Mouse (Mus musculus) activated CD4-positive, CD25-positive, alpha-beta regulatory T cell, adult 4 months (primary cell): ENCODE results near the gene Zfp180. TPM values are rescaled to one million over a fixed set of nuclear protein-coding genes. Genes with fewer than 3 reads are reported as not detected.

ENCODE experiments used
- polyA plus RNA-seq, 2 experiments: library from polyadenylated mRNA; unstranded; fragments of 100-300 nt; shearing (Covaris generic); gene quantifications; one replicate each; pipeline ENCODE4 v1.2.1; 2017

The Zfp180 gene
- polyA plus RNA-seq, 2 experiments from 2014 or later = 16.1 to 20.2 TPM

Other genes starting within 250 kb of the Zfp180 start
- gene Vmn1r176, start 244.6 kb upstream of the Zfp180 start, polyA plus RNA-seq = not detected
- not detected for gene Vmn1r177, start 215.5 kb upstream of the Zfp180 start, polyA plus RNA-seq
- not detected for gene Vmn1r178, start 189.9 kb upstream of the Zfp180 start, polyA plus RNA-seq
- gene Vmn1r179, start 154.9 kb upstream of the Zfp180 start, polyA plus RNA-seq = under 1 TPM in 1 of 2 experiments, not detected in 1; 0.11 TPM
- not detected for gene Vmn1r180, start 131.3 kb upstream of the Zfp180 start, polyA plus RNA-seq
- not detected for gene Vmn1r181, start 107.3 kb upstream of the Zfp180 start, polyA plus RNA-seq
- under 1 TPM in 1 of 2 experiments, not detected in 1; 0.20 TPM for gene V1rd19, start 80.2 kb upstream of the Zfp180 start, polyA plus RNA-seq
- under 1 TPM in 1 of 2 experiments, not detected in 1; 0.26 TPM for gene Vmn1r183, start 28.7 kb upstream of the Zfp180 start, polyA plus RNA-seq
- gene Zfp112, start 30.4 kb downstream of the Zfp180 start, polyA plus RNA-seq = 1 to 10 TPM in 1 of 2 experiments, under 1 TPM in 1; 0.96 to 1.2 TPM
- 10 to 100 TPM; 10.9 to 15.5 TPM for gene Zfp235, start 52.2 kb downstream of the Zfp180 start, polyA plus RNA-seq
- gene Zfp114, start 93.1 kb downstream of the Zfp180 start, polyA plus RNA-seq = under 1 TPM; 0.51 to 0.62 TPM
- gene Zfp111, start 129.5 kb downstream of the Zfp180 start, polyA plus RNA-seq = under 1 TPM; 0.58 to 0.78 TPM
- gene Zfp109, start 155.6 kb downstream of the Zfp180 start, polyA plus RNA-seq = 1 to 10 TPM; 1.8 to 2.7 TPM
- under 1 TPM; 0.46 to 0.68 TPM for gene Zfp108, start 172.9 kb downstream of the Zfp180 start, polyA plus RNA-seq
- gene Zfp93, start 188.5 kb downstream of the Zfp180 start, polyA plus RNA-seq = 1 to 10 TPM in 1 of 2 experiments, under 1 TPM in 1; 0.61 to 2.0 TPM
- gene Zfp61, start 219.3 kb downstream of the Zfp180 start, polyA plus RNA-seq = 10 to 100 TPM; 16.6 to 17.4 TPM
- gene Zfp94, start 234.7 kb downstream of the Zfp180 start, polyA plus RNA-seq = 1 to 10 TPM; 7.8 to 9.3 TPM